In the genomic region with DNA sequence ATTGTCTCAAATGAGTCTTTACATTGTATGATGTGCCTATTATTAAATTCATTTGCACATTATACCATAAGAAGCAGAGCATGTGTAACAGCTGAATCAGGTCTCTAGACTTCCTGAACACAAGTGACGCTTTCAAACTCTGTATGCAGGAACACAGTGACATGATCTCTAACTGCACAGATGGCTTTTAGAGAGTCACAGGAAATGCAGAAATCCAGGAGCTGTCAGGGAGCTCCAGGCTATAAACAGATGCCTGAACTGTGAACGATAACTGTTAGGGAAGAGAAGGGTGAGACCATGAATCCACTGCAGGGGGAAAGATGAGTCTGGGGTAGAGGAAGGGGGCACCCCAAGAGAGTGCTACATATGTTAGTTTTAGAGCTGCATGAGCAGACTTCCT, we compare ENCODE assay signal across 21 mouse cellular contexts.
"Had no signal": no experiment of that assay in that cellular context is flagged by ENCODE, and none has a peak within 500 bp of the region (broad histone marks: within the 10 kb centered on the region; RNA-seq: fewer than 3 reads in every experiment).

No protein-coding gene starts in this region.

- ATAC-seq: liver, postnatal 0 days; lung, postnatal 0 days; midbrain, embryonic 15.5 days had no signal

- H3K4me3 ChIP-seq: kidney, embryonic 15.5 days; limb, embryonic 12.5 days; limb, embryonic 15.5 days; midbrain, embryonic 12.5 days; midbrain, embryonic 15.5 days; myocyte; neural tube, embryonic 13.5 days had no signal

- H3K27me3 ChIP-seq: kidney, embryonic 15.5 days; limb, embryonic 12.5 days; limb, embryonic 15.5 days; midbrain, embryonic 12.5 days; midbrain, embryonic 15.5 days; neural tube, embryonic 13.5 days had no signal

- DNase-seq: kidney, adult 11 months; kidney, adult 8-10 months; kidney, postnatal 25 days; left cerebral cortex, postnatal 4 days; liver, postnatal 0 days; lung, embryonic 14.5 days; retina, postnatal 1 day; right cerebral cortex, postnatal 4 days; thymus, postnatal 25 days had no signal

- H3K9ac ChIP-seq: kidney, embryonic 15.5 days; limb, embryonic 12.5 days; limb, embryonic 15.5 days; liver, embryonic 14.5 days; liver, postnatal 0 days; lung, embryonic 14.5 days; midbrain, embryonic 12.5 days; midbrain, embryonic 15.5 days; neural tube, embryonic 13.5 days had no signal

- H3K36me3 ChIP-seq: kidney, embryonic 15.5 days; limb, embryonic 12.5 days; limb, embryonic 15.5 days; midbrain, embryonic 12.5 days; midbrain, embryonic 15.5 days; neural tube, embryonic 13.5 days had no signal

- H3K27ac ChIP-seq: kidney, embryonic 15.5 days; limb, embryonic 12.5 days; limb, embryonic 15.5 days; liver, embryonic 14.5 days; macrophage; midbrain, embryonic 12.5 days; midbrain, embryonic 15.5 days; neural tube, embryonic 13.5 days; stomach, postnatal 0 days had no signal

- H3K9me3 ChIP-seq: kidney, embryonic 15.5 days; limb, embryonic 12.5 days; limb, embryonic 15.5 days; midbrain, embryonic 12.5 days; midbrain, embryonic 15.5 days; neural tube, embryonic 13.5 days had no signal

- H3K4me1 ChIP-seq: kidney, embryonic 15.5 days; limb, embryonic 12.5 days; limb, embryonic 15.5 days; midbrain, embryonic 12.5 days; midbrain, embryonic 15.5 days; neural tube, embryonic 13.5 days had no signal

- H3K4me2 ChIP-seq: kidney, embryonic 15.5 days; limb, embryonic 12.5 days; limb, embryonic 15.5 days; liver, embryonic 11.5 days; lung, embryonic 14.5 days; midbrain, embryonic 12.5 days; midbrain, embryonic 15.5 days; neural tube, embryonic 13.5 days had no signal
